Mouse (Mus musculus) neural tube, embryonic 11.5 days (tissue): ENCODE measurements at regions not wholly inside any gene's neighbourhood (a gene's known extent, or its start where the extent isn't known, plus 50 kb on each side); places are given as distances from the start of the nearest gene placed in this dataset.

Experiments used
- ATAC-seq: fragments of 200-750 bp; cut with Nextera tagmentation; 2 replicates; pipeline ENCODE4 v1.8.0; 2017; ENCODE audit warnings: moderate number of reproducible peaks, mild to moderate bottlenecking, moderate TSS enrichment, moderate library complexity; ENCODE audit not compliant: insufficient read depth, low FRiP score, low TSS enrichment
- DNase-seq: peaks from one replicate; pipeline ENCODE4 v3.0.0-alpha.2; 2015; ENCODE audit warnings: low spot score
- H3K27ac ChIP-seq: fragments of 300-500 bp; sonication (generic); 2 replicates; pipeline ENCODE4 v1.5.1; 2014; ENCODE audit warnings: low read depth, mild to moderate bottlenecking, low read length
- H3K27me3 ChIP-seq: fragments of 300-500 bp; sonication (generic); 2 replicates; pipeline ENCODE4 v1.6.1; 2014; ENCODE audit warnings: mild to moderate bottlenecking, low read length, mixed read lengths; ENCODE audit not compliant: control insufficient read depth, insufficient read depth
- H3K36me3 ChIP-seq: fragments of 300-500 bp; sonication (generic); 2 replicates; pipeline ENCODE4 v1.6.1; 2014; ENCODE audit warnings: mild to moderate bottlenecking, low read length, moderate library complexity, mixed read lengths; ENCODE audit not compliant: control insufficient read depth, insufficient read depth
- H3K4me1 ChIP-seq: fragments of 300-500 bp; sonication (generic); 2 replicates; pipeline ENCODE4 v1.6.1; 2014; ENCODE audit warnings: low read length, mixed read lengths; ENCODE audit not compliant: control insufficient read depth, insufficient read depth
- H3K4me2 ChIP-seq: fragments of 300-500 bp; sonication (generic); 2 replicates; pipeline ENCODE4 v1.6.1; 2014; ENCODE audit warnings: low read depth, mild to moderate bottlenecking, moderate library complexity
- H3K4me3 ChIP-seq: fragments of 300-500 bp; sonication (generic); 2 replicates; pipeline ENCODE4 v1.5.1; 2014; ENCODE audit warnings: low read depth, low read length
- H3K9ac ChIP-seq: fragments of 300-500 bp; sonication (generic); 2 replicates; pipeline ENCODE4 v1.6.1; 2014; ENCODE audit warnings: mild to moderate bottlenecking, low read length
- H3K9me3 ChIP-seq: fragments of 300-500 bp; sonication (generic); 2 replicates; pipeline ENCODE4 v1.6.1; 2016; ENCODE audit warnings: low read length; ENCODE audit not compliant: control insufficient read depth
- WGBS: fragments of 180-500 bp; shearing (Covaris S2); extraction: QIAGEN DNeasy Blood & Tissue Kit; methylation state at CpG from one replicate; pipeline ENCODE4 v1.1.7; 2014; 5-methylcytosine and 5-hydroxymethylcytosine counted together

GRCm38 (mm10) chr11:65597298-65598076 lies 190.6 kb downstream of the Map2k4 start:
- Histone ChIP-seq H3K4me1 (no peaks in the 10 kb centered on the region), H3K27me3 (no peaks in the 10 kb centered on the region), H3K27ac (no peak overlapping the region), H3K4me2 (no peak overlapping the region), H3K9me3 (no peaks in the 10 kb centered on the region), H3K36me3 (no peaks in the 10 kb centered on the region), H3K9ac (no peak overlapping the region), H3K4me3 (no peak overlapping the region)
- no peak for ATAC-seq
- no peak for DNase-seq
- WGBS, result 80% methylated on average over 2 of the region's 2 CpGs

GRCm38 (mm10) chr11:65588491-65588890 lies 199.6 kb downstream of the Map2k4 start:
- Histone ChIP-seq H3K27ac (no peak overlapping the region), H3K9me3 (no peaks in the 10 kb centered on the region), H3K4me2 (no peak overlapping the region), H3K4me3 (no peak overlapping the region), H3K9ac (no peak overlapping the region), H3K4me1 (no peaks in the 10 kb centered on the region), H3K36me3 (no peaks in the 10 kb centered on the region), H3K27me3 (no peaks in the 10 kb centered on the region)
- DNase-seq (no peak), ATAC-seq (no peak)
- WGBS, result 83% methylated on average over 3 of the region's 3 CpGs

- Histone ChIP-seq H3K9ac (no peak overlapping the region), H3K27me3 (no peaks in the 10 kb centered on the region), H3K4me2 (no peak overlapping the region), H3K4me3 (no peak overlapping the region), H3K36me3 (no peaks in the 10 kb centered on the region), H3K9me3 (no peaks in the 10 kb centered on the region), H3K4me1 (no peaks in the 10 kb centered on the region), H3K27ac (no peak overlapping the region)
- ATAC-seq, result no peak
- DNase-seq, result no peak
- 90% methylated on average over 9 of the region's 9 CpGs for WGBS
Measured at GRCm38 (mm10) chr11:65567831-65568230, 220.3 kb downstream of the Map2k4 start.

- 86% methylated on average over 4 of the region's 4 CpGs for WGBS
- ATAC-seq, result no peak
Measured at GRCm38 (mm10) chr11:65558236-65558635, 229.9 kb downstream of the Map2k4 start.

GRCm38 (mm10) chr11:65551073-65551472 lies 237.0 kb downstream of the Map2k4 start:
- H3K4me2 ChIP-seq, result no peak overlapping the region
- 92% methylated on average over 6 of the region's 6 CpGs for WGBS
- no peaks in the 10 kb centered on the region for H3K4me1 ChIP-seq
- no peaks in the 10 kb centered on the region for H3K36me3 ChIP-seq
- ATAC-seq, result no peak
- no peaks in the 10 kb centered on the region for H3K9me3 ChIP-seq
- no peak for DNase-seq
- H3K9ac ChIP-seq, result no peak overlapping the region
- no peak overlapping the region for H3K27ac ChIP-seq
- H3K4me3 ChIP-seq, result no peak overlapping the region
- no peaks in the 10 kb centered on the region for H3K27me3 ChIP-seq

More at GRCm38 (mm10) chr11:65558236-65558635, 229.9 kb downstream of the Map2k4 start:
- Histone ChIP-seq H3K4me3 (no peak overlapping the region), H3K36me3 (no peaks in the 10 kb centered on the region), H3K9me3 (no peaks in the 10 kb centered on the region), H3K4me1 (no peaks in the 10 kb centered on the region), H3K9ac (no peak overlapping the region), H3K27me3 (no peaks in the 10 kb centered on the region), H3K4me2 (no peak overlapping the region), H3K27ac (no peak overlapping the region)
- DNase-seq, result no peak

GRCm38 (mm10) chr11:65544281-65544680 lies 243.8 kb downstream of the Map2k4 start:
- Histone ChIP-seq H3K27ac (no peak overlapping the region), H3K27me3 (no peaks in the 10 kb centered on the region), H3K9me3 (no peaks in the 10 kb centered on the region), H3K4me1 (no peaks in the 10 kb centered on the region), H3K4me2 (no peak overlapping the region), H3K9ac (no peak overlapping the region), H3K4me3 (no peak overlapping the region), H3K36me3 (no peaks in the 10 kb centered on the region)
- no peak for DNase-seq
- 73% methylated on average over 5 of the region's 5 CpGs for WGBS
- ATAC-seq, result no peak

GRCm38 (mm10) chr11:65543581-65543980 lies 244.5 kb downstream of the Map2k4 start:
- ATAC-seq, result no peak
- 87% methylated on average over 3 of the region's 3 CpGs for WGBS

GRCm38 (mm10) chr11:65537046-65537630 lies 251.0 kb downstream of the Map2k4 start:
- no peak overlapping the region for H3K9ac ChIP-seq
- no peaks in the 10 kb centered on the region for H3K27me3 ChIP-seq
- no peak for DNase-seq
- no peaks in the 10 kb centered on the region for H3K4me1 ChIP-seq
- no peak overlapping the region for H3K27ac ChIP-seq
- H3K36me3 ChIP-seq, result no peaks in the 10 kb centered on the region
- H3K4me3 ChIP-seq, result no peak overlapping the region
- 89% methylated on average over 16 of the region's 16 CpGs for WGBS
- no peaks in the 10 kb centered on the region for H3K9me3 ChIP-seq
- H3K4me2 ChIP-seq, result no peak overlapping the region
- ATAC-seq, result no peak

More at GRCm38 (mm10) chr11:65543581-65543980, 244.5 kb downstream of the Map2k4 start:
- no peak overlapping the region for H3K4me3 ChIP-seq
- DNase-seq, result no peak
- H3K9ac ChIP-seq, result no peak overlapping the region
- no peak overlapping the region for H3K27ac ChIP-seq
- H3K4me1 ChIP-seq, result no peaks in the 10 kb centered on the region
- H3K36me3 ChIP-seq, result no peaks in the 10 kb centered on the region
- H3K4me2 ChIP-seq, result no peak overlapping the region
- H3K9me3 ChIP-seq, result no peaks in the 10 kb centered on the region
- H3K27me3 ChIP-seq, result no peaks in the 10 kb centered on the region
